Mouse (Mus musculus) embryo, embryonic 10.5 days (tissue): ENCODE measurements around the gene Rnf26.

Source experiments
- DNase-seq: peaks from one replicate; pipeline ENCODE4 v3.0.0-alpha.2; 2015; ENCODE audit warnings: low spot score

The Rnf26 gene

GRCm38 (mm10) chr9:44088877-44089608, 24.3 kb downstream of the Rnf26 start:
- no peak for DNase-seq

- peak; percentile 54 for DNase-seq
These were observed 25.4 kb downstream of the Rnf26 start for GRCm38 (mm10) chr9:44087761-44088455.

GRCm38 (mm10) chr9:44086960-44087359, 26.4 kb downstream of the Rnf26 start:
- DNase-seq: no peak

- no peak for DNase-seq
These were observed 27.3 kb downstream of the Rnf26 start for GRCm38 (mm10) chr9:44085741-44086665.

GRCm38 (mm10) chr9:44085276-44085675, 28.0 kb downstream of the Rnf26 start:
- no peak for DNase-seq

GRCm38 (mm10) chr9:44084659-44085229, 28.6 kb downstream of the Rnf26 start:
- peak; percentile 91 for DNase-seq

GRCm38 (mm10) chr9:44084236-44084635, 29.1 kb downstream of the Rnf26 start:
- no peak for DNase-seq

GRCm38 (mm10) chr9:44083392-44084121, 29.8 kb downstream of the Rnf26 start:
- peak; percentile 27 for DNase-seq

- DNase-seq: no peak
These were observed 31.1 kb downstream of the Rnf26 start for GRCm38 (mm10) chr9:44082266-44082665.

GRCm38 (mm10) chr9:44081581-44081980, 31.7 kb downstream of the Rnf26 start:
- DNase-seq: no peak

GRCm38 (mm10) chr9:44080953-44081352, 32.4 kb downstream of the Rnf26 start:
- no peak for DNase-seq

- DNase-seq: no peak
These were observed 33.1 kb downstream of the Rnf26 start for GRCm38 (mm10) chr9:44079997-44080780.

GRCm38 (mm10) chr9:44078955-44079756, 34.2 kb downstream of the Rnf26 start:
- no peak for DNase-seq

- no peak for DNase-seq
These were observed 35.0 kb downstream of the Rnf26 start for GRCm38 (mm10) chr9:44078136-44078797.

- DNase-seq: no peak
These were observed 35.9 kb downstream of the Rnf26 start for GRCm38 (mm10) chr9:44077266-44077910.

- DNase-seq: peak; percentile 85
These were observed 36.6 kb downstream of the Rnf26 start for GRCm38 (mm10) chr9:44076764-44077120.

- no peak for DNase-seq
These were observed 37.1 kb downstream of the Rnf26 start for GRCm38 (mm10) chr9:44075996-44076763.
